In the genomic region with DNA sequence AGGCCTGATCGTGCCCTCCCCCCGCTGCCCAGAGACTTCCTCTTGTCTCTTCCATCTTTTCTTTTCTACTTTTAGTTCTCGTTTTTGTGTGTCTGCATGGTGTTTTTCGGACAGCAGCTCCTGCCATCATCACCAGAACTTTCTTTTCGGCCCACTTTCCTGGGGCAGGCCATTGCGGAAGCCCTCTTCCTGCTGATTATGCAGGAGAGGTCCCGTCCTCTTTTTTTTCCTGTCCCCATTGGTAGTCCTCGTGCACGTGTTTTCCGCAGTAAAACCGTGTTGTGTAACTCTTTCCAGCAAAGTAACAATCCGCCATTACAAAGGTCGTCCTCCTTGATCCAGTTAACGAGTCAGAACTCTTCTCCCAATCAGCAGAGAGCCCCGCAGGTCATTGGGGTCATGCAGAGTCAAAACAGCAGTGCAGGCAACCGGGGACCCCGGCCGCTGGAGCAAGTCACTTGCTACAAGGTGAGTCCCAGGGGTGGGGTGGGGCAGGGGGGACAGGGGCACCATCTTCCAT, we compare ENCODE assay signal across 34 mouse cellular contexts. TPM values are rescaled to one million over a fixed set of nuclear protein-coding genes. Genes with fewer than 3 reads are reported as not detected.
DNase-seq lines count a peak whose midpoint lies in the region; ATAC-seq and TF ChIP-seq lines count a peak whose summit lies in the region.
"Had no signal": no experiment of that assay in that cellular context is flagged by ENCODE, and none has a peak within 500 bp of the region (broad histone marks: within the 10 kb centered on the region; RNA-seq: fewer than 3 reads in every experiment).

No protein-coding gene starts in this region.

- no peak overlapping the region for H3K9ac ChIP-seq in lung, postnatal 0 days (replicated peaks; ENCODE audit: low read depth)
- H3K9ac ChIP-seq in midbrain, embryonic 11.5 days (ENCODE audit: low read length) = no peak overlapping the region
- H3K9ac ChIP-seq: embryonic facial prominence, embryonic 15.5 days; forebrain, embryonic 12.5 days; forebrain, postnatal 0 days; heart, embryonic 15.5 days; intestine, embryonic 15.5 days; limb, embryonic 15.5 days; neural tube, embryonic 12.5 days had no signal

- H3K36me3 ChIP-seq in lung, postnatal 0 days (ENCODE audit: insufficient read depth, low read length) = peaks cover 58% of the 10 kb centered on the region
- H3K36me3 ChIP-seq in macrophage (ENCODE audit: inconsistent target) = peaks cover 69% of the 10 kb centered on the region
- H3K36me3 ChIP-seq in midbrain, embryonic 11.5 days (ENCODE audit: control insufficient read depth, insufficient read depth, low read length) = peaks cover 56% of the 10 kb centered on the region

- intact Hi-C loops in gastrocnemius, adult 2 months (cut with DNase I) = no loop called here
- intact Hi-C loops in gastrocnemius, postnatal 36 days (cut with DNase I) = no loop called here

- no peak for ATAC-seq in lung, postnatal 0 days
- no peak for ATAC-seq in midbrain, embryonic 11.5 days (ENCODE audit: low FRiP score)
- ATAC-seq: forebrain, postnatal 0 days; hindbrain, embryonic 16.5 days; intestine, embryonic 15.5 days; midbrain, embryonic 16.5 days had no signal

- no peak overlapping the region for H3K4me2 ChIP-seq in lung, postnatal 0 days (replicated peaks; ENCODE audit: low read depth, low read length)
- H3K4me2 ChIP-seq in midbrain, embryonic 11.5 days = no peak overlapping the region
- H3K4me2 ChIP-seq: embryonic facial prominence, embryonic 15.5 days; forebrain, embryonic 12.5 days; heart, embryonic 15.5 days; intestine, embryonic 15.5 days; limb, embryonic 15.5 days; neural tube, embryonic 12.5 days had no signal

- H3K4me3 ChIP-seq in gastrocnemius, adult 2 months = peak overlapping the region; percentile 40
- H3K4me3 ChIP-seq in lung, postnatal 0 days (ENCODE audit: low read depth, low read length) = no peak overlapping the region
- H3K4me3 ChIP-seq in macrophage (ENCODE audit: inconsistent target) = no peak overlapping the region
- no peak overlapping the region for H3K4me3 ChIP-seq in midbrain, embryonic 11.5 days (ENCODE audit: low read depth, low read length)
- H3K4me3 ChIP-seq: embryonic facial prominence, embryonic 10.5 days; embryonic facial prominence, embryonic 15.5 days; forebrain, embryonic 12.5 days; heart, embryonic 10.5 days; heart, embryonic 15.5 days; intestine, embryonic 15.5 days; limb, embryonic 10.5 days; limb, embryonic 15.5 days; midbrain, embryonic 10.5 days; myocyte; neural tube, embryonic 12.5 days had no signal

- H3K27ac ChIP-seq in gastrocnemius, adult 2 months = no peak overlapping the region
- no peak overlapping the region for H3K27ac ChIP-seq in lung, postnatal 0 days (ENCODE audit: low read length)
- peak overlapping the region; percentile 5 for H3K27ac ChIP-seq in macrophage
- H3K27ac ChIP-seq in midbrain, embryonic 11.5 days (ENCODE audit: low read depth, low read length) = no peak overlapping the region
- H3K27ac ChIP-seq: embryonic facial prominence, embryonic 10.5 days; embryonic facial prominence, embryonic 15.5 days; forebrain, embryonic 12.5 days; heart, embryonic 10.5 days; heart, embryonic 15.5 days; intestine, embryonic 15.5 days; kidney, postnatal 0 days; limb, embryonic 10.5 days; limb, embryonic 15.5 days; midbrain, embryonic 10.5 days; neural tube, embryonic 12.5 days; stomach, postnatal 0 days had no signal

- no peaks in the 10 kb centered on the region for H3K4me1 ChIP-seq in lung, postnatal 0 days (ENCODE audit: insufficient read depth, low read depth, low read length)
- no peaks in the 10 kb centered on the region for H3K4me1 ChIP-seq in midbrain, embryonic 11.5 days (ENCODE audit: control insufficient read depth, insufficient read depth, low read length)
- H3K4me1 ChIP-seq: embryonic facial prominence, embryonic 10.5 days; embryonic facial prominence, embryonic 15.5 days; forebrain, embryonic 12.5 days; intestine, embryonic 15.5 days; limb, embryonic 10.5 days; limb, embryonic 15.5 days; midbrain, embryonic 10.5 days; neural tube, embryonic 12.5 days had no signal

- no peak for DNase-seq in gastrocnemius, adult 2 months
- no peak for DNase-seq in gastrocnemius, postnatal 36 days
- peak; percentile 29 for DNase-seq in lung, postnatal 36 days
- no peak for DNase-seq in lung, postnatal 0 days (ENCODE audit: low spot score)
- no peak for DNase-seq in midbrain, embryonic 11.5 days (ENCODE audit: low spot score, missing footprints)
- no peak for DNase-seq in kidney, adult 18-20 months
- no peak for DNase-seq in frontal cortex, postnatal 14 days (ENCODE audit: low spot score in 2 of 2)
- DNase-seq: adrenal gland, postnatal 14 days; cerebellum, adult 8-10 months; cerebellum, postnatal 25 days; forebrain, postnatal 0 days; gastrocnemius, postnatal 14 days; kidney, adult 8-10 months; lung, adult 2 months; right cerebral cortex, postnatal 4 days; thymus, adult 18-20 months; thymus, postnatal 25 days had no signal

- no peak for TF ChIP-seq CTCF in gastrocnemius, adult 2 months (IDR thresholded peaks at IDR 0.05)
- no peak for TF ChIP-seq CTCF in lung, postnatal 0 days (IDR thresholded peaks at IDR 0.05)

- WGBS in lung, postnatal 0 days = 83% methylated on average over 18 of the region's 18 CpGs
- WGBS in macrophage (ENCODE audit: missing documents) = 73% methylated on average over 18 of the region's 18 CpGs
- WGBS in midbrain, embryonic 11.5 days = 89% methylated on average over 18 of the region's 18 CpGs

- no peak for TF ChIP-seq EP300 in lung, postnatal 0 days (IDR thresholded peaks at IDR 0.05)

- peaks cover 26% of the 10 kb centered on the region; the same call in 1 of the 2 replicates for H3K79me2 ChIP-seq in macrophage (ENCODE audit: inconsistent target)

- H3K27me3 ChIP-seq in lung, postnatal 0 days (replicated peaks; ENCODE audit: insufficient read depth, low read length) = no peaks in the 10 kb centered on the region
- H3K27me3 ChIP-seq in midbrain, embryonic 11.5 days (ENCODE audit: control insufficient read depth, insufficient read depth, low read length) = no peaks in the 10 kb centered on the region
- H3K27me3 ChIP-seq: embryonic facial prominence, embryonic 15.5 days; forebrain, embryonic 12.5 days; heart, embryonic 15.5 days; intestine, embryonic 15.5 days; limb, embryonic 15.5 days; neural tube, embryonic 12.5 days; Patski had no signal

- no peaks in the 10 kb centered on the region for H3K9me3 ChIP-seq in lung, postnatal 0 days (ENCODE audit: low read length)
- no peaks in the 10 kb centered on the region for H3K9me3 ChIP-seq in midbrain, embryonic 11.5 days (ENCODE audit: control insufficient read depth, low read length)
- H3K9me3 ChIP-seq: embryonic facial prominence, embryonic 10.5 days; embryonic facial prominence, embryonic 15.5 days; forebrain, embryonic 12.5 days; heart, embryonic 10.5 days; heart, embryonic 15.5 days; intestine, embryonic 15.5 days; limb, embryonic 10.5 days; limb, embryonic 15.5 days; midbrain, embryonic 10.5 days; neural tube, embryonic 12.5 days had no signal

RNA-seq across cellular contexts. Expression of a gene that starts 11.5 kb away (rescaled TPM):
- 1 to 10 TPM; 9.3 to 9.9 TPM for total RNA-seq in gastrocnemius, adult 2 months (2021)
- total RNA-seq in gastrocnemius, postnatal 36 days (2021) = 1 to 10 TPM; 7.3 to 8.7 TPM
- polyA plus RNA-seq in lung, postnatal 0 days (2015; fragmentation: Nextera tagmentation; extraction: Ambion mirVana) = 22.9 and 25.9 TPM in 2 replicates
- 10 to 100 TPM; 19.8 to 46.4 (median 32.9) TPM for total RNA-seq in macrophage (2018; cell fraction: chromatin; rRNA removed)
- total RNA-seq in macrophage (2018; cell fraction: cytosol; rRNA removed) = 10 to 100 TPM in 21 of 26 experiments, 1 to 10 TPM in 5; 6.8 to 17.3 (median 13.1) TPM
- total RNA-seq in macrophage (2018; cell fraction: nucleus; rRNA removed) = 10 to 100 TPM; 13.5 to 45.2 (median 27.0) TPM
- polyA plus RNA-seq in macrophage (2018) = 12.2 to 17.6 TPM (median 16.5 TPM) in 3 replicates
- polyA plus RNA-seq in midbrain, embryonic 11.5 days (2014; fragmentation: Nextera tagmentation; extraction: Ambion mirVana) = 31.7 and 35.9 TPM in 2 replicates

RNA-seq across cellular contexts. Expression of a gene that starts 11.6 kb away (rescaled TPM):
- total RNA-seq in gastrocnemius, adult 2 months (2021) = 10 to 100 TPM; 11.5 to 12.8 TPM
- total RNA-seq in gastrocnemius, postnatal 36 days (2021) = 10 to 100 TPM; 11.3 to 12.0 TPM
- 12.0 and 13.0 TPM in 2 replicates for polyA plus RNA-seq in lung, postnatal 0 days (2015; fragmentation: Nextera tagmentation; extraction: Ambion mirVana)
- total RNA-seq in macrophage (2018; cell fraction: chromatin; rRNA removed) = 10 to 100 TPM in 16 of 26 experiments, 1 to 10 TPM in 10; 2.1 to 28.2 (median 14.7) TPM
- 10 to 100 TPM in 16 of 26 experiments, 1 to 10 TPM in 10; 4.5 to 15.7 (median 12.0) TPM for total RNA-seq in macrophage (2018; cell fraction: cytosol; rRNA removed)
- 10 to 100 TPM in 14 of 26 experiments, 1 to 10 TPM in 12; 2.5 to 20.9 (median 10.9) TPM for total RNA-seq in macrophage (2018; cell fraction: nucleus; rRNA removed)
- 8.9 to 12.6 TPM (median 9.1 TPM) in 3 replicates for polyA plus RNA-seq in macrophage (2018)
- 14.5 and 15.6 TPM in 2 replicates for polyA plus RNA-seq in midbrain, embryonic 11.5 days (2014; fragmentation: Nextera tagmentation; extraction: Ambion mirVana)

RNA-seq across cellular contexts. Expression of a gene that starts 13.3 kb away (rescaled TPM):
- total RNA-seq in gastrocnemius, adult 2 months (2021) = 100 to 1,000 TPM; 622 to 768 TPM
- total RNA-seq in gastrocnemius, postnatal 36 days (2021) = 100 to 1,000 TPM; 691 to 699 TPM
- polyA plus RNA-seq in lung, postnatal 0 days (2015; fragmentation: Nextera tagmentation; extraction: Ambion mirVana) = 374 and 396 TPM in 2 replicates
- 10 to 100 TPM in 24 of 26 experiments, 1 to 10 TPM in 2; 6.7 to 44.9 (median 20.2) TPM for total RNA-seq in macrophage (2018; cell fraction: chromatin; rRNA removed)
- 100 to 1,000 TPM; 155 to 212 (median 175) TPM for total RNA-seq in macrophage (2018; cell fraction: cytosol; rRNA removed)
- total RNA-seq in macrophage (2018; cell fraction: nucleus; rRNA removed) = 10 to 100 TPM; 15.8 to 53.5 (median 31.2) TPM
- polyA plus RNA-seq in macrophage (2018) = 102 to 214 TPM (median 189 TPM) in 3 replicates
- polyA plus RNA-seq in midbrain, embryonic 11.5 days (2014; fragmentation: Nextera tagmentation; extraction: Ambion mirVana) = 487 and 540 TPM in 2 replicates

RNA-seq across cellular contexts. Expression of a gene that starts 23.1 kb away (rescaled TPM):
- 10 to 100 TPM in 1 of 2 experiments, 1 to 10 TPM in 1; 9.3 to 11.6 TPM for total RNA-seq in gastrocnemius, adult 2 months (2021)
- total RNA-seq in gastrocnemius, postnatal 36 days (2021) = 10 to 100 TPM in 1 of 2 experiments, 1 to 10 TPM in 1; 8.5 to 13.0 TPM
- polyA plus RNA-seq in lung, postnatal 0 days (2015; fragmentation: Nextera tagmentation; extraction: Ambion mirVana) = 13.0 and 13.9 TPM in 2 replicates
- total RNA-seq in macrophage (2018; cell fraction: chromatin; rRNA removed) = 10 to 100 TPM in 6 of 26 experiments, 1 to 10 TPM in 20; 1.7 to 19.7 (median 4.7) TPM
- 1 to 10 TPM in 25 of 26 experiments, under 1 TPM in 1; 0.66 to 9.6 (median 4.9) TPM for total RNA-seq in macrophage (2018; cell fraction: cytosol; rRNA removed)
- 10 to 100 TPM in 3 of 26 experiments, 1 to 10 TPM in 23; 1.3 to 15.5 (median 3.3) TPM for total RNA-seq in macrophage (2018; cell fraction: nucleus; rRNA removed)
- 5.3 to 8.3 TPM (median 7.4 TPM) in 3 replicates for polyA plus RNA-seq in macrophage (2018)
- 8.8 and 9.6 TPM in 2 replicates for polyA plus RNA-seq in midbrain, embryonic 11.5 days (2014; fragmentation: Nextera tagmentation; extraction: Ambion mirVana)

RNA-seq across cellular contexts. Expression of a gene that starts 25.8 kb away (rescaled TPM):
- 1 to 10 TPM; 8.6 to 9.3 TPM for total RNA-seq in gastrocnemius, adult 2 months (2021)
- 1 to 10 TPM; 5.4 to 7.5 TPM for total RNA-seq in gastrocnemius, postnatal 36 days (2021)
- polyA plus RNA-seq in lung, postnatal 0 days (2015; fragmentation: Nextera tagmentation; extraction: Ambion mirVana) = 7.5 and 8.1 TPM in 2 replicates
- total RNA-seq in macrophage (2018; cell fraction: chromatin; rRNA removed) = 10 to 100 TPM in 9 of 26 experiments, 1 to 10 TPM in 17; 2.4 to 16.3 (median 6.5) TPM
- 1 to 10 TPM; 1.1 to 7.1 (median 4.0) TPM for total RNA-seq in macrophage (2018; cell fraction: cytosol; rRNA removed)
- total RNA-seq in macrophage (2018; cell fraction: nucleus; rRNA removed) = 10 to 100 TPM in 4 of 26 experiments, 1 to 10 TPM in 22; 2.4 to 11.5 (median 4.6) TPM
- polyA plus RNA-seq in macrophage (2018) = 4.0 to 4.8 TPM (median 4.2 TPM) in 3 replicates
- 20.4 and 20.6 TPM in 2 replicates for polyA plus RNA-seq in midbrain, embryonic 11.5 days (2014; fragmentation: Nextera tagmentation; extraction: Ambion mirVana)
